Mouse (Mus musculus) lung, embryonic 14.5 days (tissue): Measurements from ENCODE around the gene Tmcc2. TPM values are rescaled to one million over a fixed set of nuclear protein-coding genes. Genes with fewer than 3 reads are reported as not detected.

Experiments
- ATAC-seq: fragments of 200-750 bp; cut with Nextera tagmentation; 2 replicates; pipeline ENCODE4 v1.8.0; 2017; ENCODE audit warnings: mild to moderate bottlenecking, moderate TSS enrichment, moderate library complexity; ENCODE audit not compliant: insufficient read depth
- DNase-seq: peaks from one replicate; pipeline ENCODE4 v3.0.0-alpha.2; 2015
- H3K27ac ChIP-seq: fragments of 300-500 bp; sonication (generic); 2 replicates; pipeline ENCODE4 v1.5.1; 2014; ENCODE audit warnings: low read depth, mild to moderate bottlenecking, moderate library complexity
- H3K27me3 ChIP-seq: fragments of 300-500 bp; sonication (generic); 2 replicates; pipeline ENCODE4 v1.6.1; 2014; ENCODE audit warnings: low read length, control low read depth; ENCODE audit not compliant: insufficient read depth
- H3K36me3 ChIP-seq: fragments of 300-500 bp; sonication (generic); 2 replicates; pipeline ENCODE4 v1.6.1; 2014; ENCODE audit warnings: control low read depth; ENCODE audit not compliant: insufficient read depth
- H3K4me1 ChIP-seq: fragments of 300-500 bp; sonication (generic); 2 replicates; pipeline ENCODE4 v1.6.1; 2014; ENCODE audit warnings: antibody characterized with exemption, control low read depth; ENCODE audit not compliant: insufficient read depth
- H3K4me2 ChIP-seq: fragments of 300-500 bp; sonication (generic); 2 replicates; pipeline ENCODE4 v1.6.1; 2014; ENCODE audit warnings: mild to moderate bottlenecking
- H3K4me3 ChIP-seq: fragments of 300-500 bp; sonication (generic); 2 replicates; pipeline ENCODE4 v1.5.1; 2014; ENCODE audit warnings: low read depth, low read length
- H3K9ac ChIP-seq: fragments of 300-500 bp; sonication (generic); 2 replicates; pipeline ENCODE4 v1.6.1; 2014
- H3K9me3 ChIP-seq: fragments of 300-500 bp; sonication (generic); 2 replicates; pipeline ENCODE4 v1.6.1; 2016; ENCODE audit warnings: low read depth, low read length, control low read depth
- CTCF ChIP-seq: IDR thresholded peaks from 2 replicates; pipeline ENCODE4 v1.5.1; 2016; ENCODE audit warnings: antibody characterized with exemption, low read depth
- WGBS: fragments of 180-500 bp; shearing (Covaris S2); extraction: QIAGEN DNeasy Blood & Tissue Kit; methylation state at CpG from one replicate; pipeline ENCODE4 v1.1.7; 2014; 5-methylcytosine and 5-hydroxymethylcytosine counted together
- polyA plus RNA-seq: library from polyadenylated mRNA; unstranded; fragments of >200 nt; fragmentation: Nextera tagmentation; extraction: Ambion mirVana; gene quantifications from 2 replicates; pipeline ENCODE4 v1.2.1, GENCODE M21; 2014

Tmcc2 gene
- polyA plus RNA-seq, 1 experiment from 2014 or later = 10.3 TPM

GRCm38 (mm10) chr1:132306808-132307207, 84.3 kb downstream of the Tmcc2 start:
- ATAC-seq = no peak
- no peak overlapping the region for H3K4me3 ChIP-seq
- H3K9ac ChIP-seq = no peak overlapping the region
- no peaks in the 10 kb centered on the region for H3K4me1 ChIP-seq
- no peak overlapping the region for H3K27ac ChIP-seq
- no peaks in the 10 kb centered on the region for H3K9me3 ChIP-seq
- TF ChIP-seq CTCF = no peak
- H3K27me3 ChIP-seq = no peaks in the 10 kb centered on the region
- WGBS = 15% methylated on average over 4 of the region's 4 CpGs
- H3K4me2 ChIP-seq = no peak overlapping the region
- DNase-seq = peak; percentile 57
- H3K36me3 ChIP-seq = no peaks in the 10 kb centered on the region

Other genes with a start within 250 kb of the Tmcc2 start
- gene Lemd1, start 199.8 kb downstream of the Tmcc2 start, polyA plus RNA-seq = 1.9 and 3.1 TPM in 2 replicates
- gene AC124108.1, start 199.8 kb downstream of the Tmcc2 start, polyA plus RNA-seq = 0.78 and 1.0 TPM in 2 replicates
- not detected in 2 replicates for gene Gm10188, start 161.5 kb downstream of the Tmcc2 start, polyA plus RNA-seq
- 0.46 and 0.54 TPM in 2 replicates for gene Klhdc8a, start 92.7 kb downstream of the Tmcc2 start, polyA plus RNA-seq
- gene Nuak2, start 75.2 kb downstream of the Tmcc2 start, polyA plus RNA-seq = 13.5 and 15.4 TPM in 2 replicates
- 16.0 and 18.4 TPM in 2 replicates for gene Dstyk, start 26.3 kb upstream of the Tmcc2 start, polyA plus RNA-seq
- 46.1 and 47.5 TPM in 2 replicates for gene Rbbp5, start 86.1 kb upstream of the Tmcc2 start, polyA plus RNA-seq
- gene Tmem81, start 114.9 kb upstream of the Tmcc2 start, polyA plus RNA-seq = 1.3 and 2.7 TPM in 2 replicates
- 0.65 and 0.72 TPM in 2 replicates for gene Cntn2, start 152.0 kb upstream of the Tmcc2 start, polyA plus RNA-seq